Mouse (Mus musculus) kidney, adult 11 months (tissue): ENCODE measurements at regions not wholly inside any gene's neighbourhood (a gene's known extent, or its start where the extent isn't known, plus 50 kb on each side); places are given as distances from the start of the nearest gene placed in this dataset.

Experiments used
- DNase-seq: peaks from one replicate; pipeline ENCODE4 v3.0.0; 2022

DNA sequence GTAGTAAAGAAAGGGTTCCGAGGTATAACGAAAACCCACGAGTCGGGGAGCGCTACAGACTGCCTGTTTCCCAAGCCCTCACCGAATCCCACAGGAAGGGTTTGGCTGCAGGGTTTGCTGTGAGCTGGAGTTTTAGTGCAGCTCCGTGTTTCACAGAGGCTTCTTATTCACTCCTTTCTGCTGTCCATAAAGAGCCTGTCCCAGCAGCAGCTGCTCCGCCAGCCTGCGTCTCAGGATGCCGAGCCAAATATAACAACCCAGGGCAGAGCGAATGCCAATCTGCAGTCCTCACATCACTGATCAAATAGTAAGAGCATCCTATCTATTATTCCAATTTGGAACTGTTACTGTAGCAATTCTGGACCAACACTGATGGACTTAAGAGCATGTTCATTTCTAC is 110.7 kb upstream of the Mpp6 start:
- DNase-seq: no peak

DNA sequence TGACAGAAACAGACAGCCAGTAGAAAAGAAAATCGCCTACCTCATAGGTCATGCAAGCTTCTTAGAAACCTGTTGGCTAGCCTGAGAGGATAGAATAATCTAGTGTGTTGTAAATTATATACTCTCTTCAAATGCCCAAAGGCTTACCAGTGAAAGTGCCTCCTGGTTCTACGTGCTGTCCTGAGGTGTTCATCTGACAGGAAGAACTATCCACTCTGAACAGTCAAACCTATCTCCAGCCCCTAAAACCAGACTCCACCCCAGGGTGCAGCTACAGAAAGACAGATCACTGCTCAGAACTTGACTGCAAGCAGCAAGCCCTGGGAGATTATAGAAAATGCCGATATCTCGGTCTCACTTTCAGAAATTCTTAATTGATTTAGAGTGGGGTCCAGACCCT is 102.0 kb upstream of the Mpp6 start:
- DNase-seq: no peak

DNA sequence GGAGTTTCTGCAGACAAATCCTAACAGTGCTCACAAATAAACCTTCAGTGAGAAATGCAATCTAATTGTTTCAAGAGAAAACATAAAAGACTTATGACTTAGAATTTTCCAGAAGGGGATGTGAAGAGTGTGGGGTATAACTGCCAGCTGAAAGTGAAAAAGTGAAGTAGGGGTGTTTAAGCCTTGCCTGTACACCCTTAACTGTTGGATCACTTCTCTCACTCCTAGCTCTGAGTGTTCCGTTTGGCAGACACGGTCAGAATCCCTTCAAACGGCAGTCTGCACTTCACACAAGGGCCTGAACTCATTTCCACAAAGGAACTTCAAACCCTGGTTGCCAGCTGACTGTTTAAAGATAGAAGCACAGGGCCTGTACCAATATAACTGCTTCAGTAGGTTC is 101.2 kb upstream of the Mpp6 start:
- no peak for DNase-seq

DNA sequence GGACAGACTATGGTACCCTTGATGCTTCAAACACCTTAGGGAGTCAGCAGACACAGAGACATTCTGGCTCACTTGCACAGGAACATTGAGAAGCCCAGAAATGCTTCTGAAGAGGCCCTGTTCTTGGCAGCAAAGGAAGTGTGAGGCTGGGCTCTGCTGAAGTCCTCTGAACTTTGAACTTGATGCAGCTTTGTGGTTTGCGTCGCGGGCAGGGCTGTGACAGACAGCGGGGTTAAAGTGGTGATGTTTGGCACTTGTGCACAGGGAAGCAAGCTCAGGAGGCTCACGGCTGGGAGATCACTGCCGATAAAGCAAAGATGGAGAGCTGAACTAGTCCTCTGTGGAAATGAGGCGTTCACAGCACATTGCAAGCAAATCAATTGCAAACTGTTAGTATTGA is 100.7 kb upstream of the Mpp6 start:
- DNase-seq: peak; percentile 44

DNA sequence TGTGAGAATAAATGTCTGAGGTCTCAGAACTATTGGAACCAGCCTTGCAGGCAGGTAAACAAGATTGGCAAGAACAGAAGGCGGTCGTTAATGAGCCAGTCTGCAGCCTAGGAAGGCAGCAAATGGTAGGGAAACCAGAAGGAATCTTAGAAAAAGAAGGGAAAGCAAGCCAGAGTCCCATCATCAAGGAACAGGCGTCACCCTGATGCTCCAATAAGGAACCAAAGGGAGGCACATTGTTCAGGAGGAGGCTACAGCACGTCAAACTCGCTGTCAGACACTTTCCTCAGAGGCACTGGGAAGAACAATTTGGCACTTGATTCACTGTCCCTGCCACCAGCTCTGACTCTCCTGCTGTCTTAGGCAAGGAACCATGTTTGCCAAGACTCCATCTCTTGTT is 100.2 kb upstream of the Mpp6 start:
- no peak for DNase-seq

DNA sequence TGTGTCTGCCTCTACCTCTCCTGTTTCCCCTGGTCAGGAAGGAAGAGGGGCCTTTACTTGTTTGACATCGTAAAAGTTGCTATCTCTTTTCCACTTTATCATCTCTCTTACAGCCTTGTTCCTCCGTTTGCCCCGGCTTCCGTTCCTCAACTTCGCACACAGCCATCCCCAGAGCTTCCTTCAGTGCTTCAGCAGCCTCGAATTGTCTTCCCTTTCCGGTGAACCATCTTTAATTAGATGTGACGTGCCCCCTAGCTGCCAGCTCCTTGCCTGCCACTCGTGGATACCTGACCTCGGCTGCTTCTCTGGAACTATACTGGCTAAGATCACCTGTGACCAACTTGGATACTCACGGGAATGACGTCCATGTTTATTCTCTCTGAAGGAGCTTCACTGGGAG is 99.0 kb upstream of the Mpp6 start:
- DNase-seq: no peak

DNA sequence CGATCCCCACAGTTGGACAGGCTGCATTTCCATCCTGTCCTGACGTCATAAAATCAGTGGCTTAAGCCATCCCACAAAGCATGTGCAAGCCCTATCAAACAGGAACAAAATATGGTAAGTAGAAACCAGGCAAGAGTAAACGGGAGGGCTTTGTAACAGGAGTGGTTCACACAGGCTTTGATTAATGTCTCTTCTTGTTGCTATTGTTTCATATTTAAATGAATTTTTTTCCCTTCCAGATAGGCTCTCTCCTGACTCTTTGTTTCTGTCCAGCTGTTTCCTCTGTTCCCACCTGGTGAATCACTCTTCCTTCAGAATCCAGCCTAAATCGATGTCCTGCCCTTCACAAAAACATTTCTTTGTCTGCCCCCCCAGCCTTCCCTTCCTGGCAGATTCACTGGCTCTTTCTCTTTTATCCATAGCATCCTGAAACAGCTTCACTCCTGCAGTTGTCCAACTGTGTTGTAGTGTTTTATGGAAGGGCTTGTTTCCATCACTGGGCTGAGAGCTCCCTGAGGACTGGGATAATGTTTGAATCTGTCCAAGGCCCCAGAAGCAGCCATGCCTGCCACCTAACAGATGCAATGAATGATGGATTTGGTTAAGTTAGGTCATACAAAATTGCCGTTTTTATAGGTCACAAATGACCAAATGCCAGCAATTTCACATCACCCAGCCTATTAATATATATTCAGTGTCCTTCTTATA is 98.1 kb upstream of the Mpp6 start:
- DNase-seq: no peak

DNA sequence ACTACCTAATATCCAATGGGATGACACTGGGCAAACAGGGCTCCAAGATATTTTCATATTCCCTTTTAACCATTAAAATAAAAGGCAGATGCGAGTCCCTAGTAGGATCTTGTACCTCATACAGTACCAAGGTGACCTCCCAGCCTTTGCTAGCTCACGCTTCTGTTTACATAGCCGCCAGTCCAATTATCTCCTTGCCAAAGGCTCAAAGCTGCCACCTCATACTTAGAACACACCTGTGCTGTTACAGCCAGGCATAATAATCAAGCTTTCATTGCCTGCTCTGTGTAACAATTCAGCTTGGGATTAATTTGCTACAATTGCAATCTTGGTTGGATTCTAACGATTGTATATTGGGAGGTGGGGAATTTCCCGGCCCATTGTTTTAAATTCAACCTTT is 97.0 kb upstream of the Mpp6 start:
- DNase-seq: no peak

DNA sequence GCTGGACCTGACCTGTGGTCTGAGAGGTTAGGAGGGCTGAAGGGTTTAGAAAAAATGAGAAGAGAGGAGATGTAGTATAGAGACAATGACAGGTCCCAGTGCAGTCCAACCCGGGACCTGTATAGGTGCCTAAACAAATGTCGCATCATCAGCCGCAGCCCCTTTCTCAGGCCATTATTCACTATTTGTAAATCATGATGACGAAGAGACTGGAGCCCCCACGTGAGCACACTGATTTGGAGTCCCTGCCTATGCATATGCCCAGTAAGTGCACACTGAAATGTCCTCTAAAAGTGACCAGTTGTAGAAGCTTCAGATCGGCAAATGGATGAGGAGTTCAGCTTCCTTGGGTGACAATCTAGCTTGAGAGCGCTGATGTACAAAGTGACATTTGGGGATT is 96.2 kb upstream of the Mpp6 start:
- DNase-seq: no peak

DNA sequence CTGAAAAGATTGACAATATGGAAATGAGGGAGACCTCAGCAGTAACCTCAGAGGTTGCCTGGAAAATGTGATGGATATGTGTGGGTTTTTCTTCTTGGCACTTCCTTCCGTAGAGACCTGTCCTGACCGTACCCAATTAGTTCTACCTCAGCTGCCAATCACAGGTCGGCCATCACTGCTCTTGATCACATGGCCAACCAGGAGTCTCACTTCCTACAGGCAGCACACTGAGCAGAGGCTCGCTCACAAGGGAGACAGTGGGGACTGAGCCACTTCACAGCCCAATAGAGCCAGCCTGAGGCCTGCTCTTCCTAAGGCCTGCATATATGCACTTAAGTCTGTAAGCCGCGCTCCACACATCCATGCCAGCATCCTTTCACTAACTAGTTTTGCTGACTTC is 82.1 kb upstream of the Mpp6 start:
- DNase-seq: no peak

DNA sequence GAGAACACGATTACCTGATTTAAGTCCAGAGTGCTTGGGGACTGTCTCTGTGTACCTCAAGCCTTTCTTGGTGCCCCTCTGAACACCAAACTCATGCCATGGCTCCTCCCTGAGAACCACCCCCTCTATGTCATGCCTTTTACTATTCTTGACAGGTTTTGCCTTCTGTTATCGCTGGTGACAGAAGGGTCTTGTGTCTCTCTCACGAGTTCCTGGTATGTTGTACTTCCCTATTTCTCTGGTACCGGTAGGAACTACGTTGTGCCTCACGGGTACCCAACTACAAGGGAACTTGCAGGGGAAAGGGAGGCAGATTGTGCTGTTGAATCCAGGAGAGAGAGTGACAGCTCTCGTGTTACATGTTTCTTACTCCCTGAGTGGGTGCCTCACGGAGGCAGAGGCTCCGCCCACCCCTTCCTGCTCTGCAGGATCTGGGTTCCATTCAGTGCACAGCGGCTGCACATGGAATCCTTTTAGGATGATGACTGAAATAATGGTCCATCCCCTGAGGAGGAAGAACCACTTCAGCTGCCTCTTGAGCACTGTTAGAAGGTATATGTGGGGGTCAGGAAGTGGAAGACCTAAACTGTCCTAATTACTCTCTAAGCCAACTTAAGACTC is 80.0 kb upstream of the Mpp6 start:
- no peak for DNase-seq

DNA sequence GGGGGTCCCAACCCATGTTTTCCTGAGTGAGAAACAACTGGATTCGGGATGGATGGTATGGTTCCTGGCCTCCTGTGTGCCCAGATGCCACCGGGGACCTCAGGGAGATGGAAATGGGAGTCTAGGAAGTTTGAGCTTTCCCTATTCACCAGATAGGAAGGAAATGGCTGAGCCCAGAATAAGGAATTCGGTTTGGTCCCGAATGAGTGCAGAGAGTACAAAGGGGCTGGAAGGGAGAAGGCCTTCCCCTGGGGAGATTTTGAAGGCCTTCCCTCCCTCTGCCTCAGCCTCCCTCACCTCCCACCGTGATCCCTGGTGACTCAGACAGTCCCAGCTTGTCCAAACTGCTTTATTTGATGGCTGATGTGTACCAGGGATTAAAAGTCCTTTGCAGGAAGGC is 78.7 kb upstream of the Mpp6 start:
- DNase-seq: no peak

DNA sequence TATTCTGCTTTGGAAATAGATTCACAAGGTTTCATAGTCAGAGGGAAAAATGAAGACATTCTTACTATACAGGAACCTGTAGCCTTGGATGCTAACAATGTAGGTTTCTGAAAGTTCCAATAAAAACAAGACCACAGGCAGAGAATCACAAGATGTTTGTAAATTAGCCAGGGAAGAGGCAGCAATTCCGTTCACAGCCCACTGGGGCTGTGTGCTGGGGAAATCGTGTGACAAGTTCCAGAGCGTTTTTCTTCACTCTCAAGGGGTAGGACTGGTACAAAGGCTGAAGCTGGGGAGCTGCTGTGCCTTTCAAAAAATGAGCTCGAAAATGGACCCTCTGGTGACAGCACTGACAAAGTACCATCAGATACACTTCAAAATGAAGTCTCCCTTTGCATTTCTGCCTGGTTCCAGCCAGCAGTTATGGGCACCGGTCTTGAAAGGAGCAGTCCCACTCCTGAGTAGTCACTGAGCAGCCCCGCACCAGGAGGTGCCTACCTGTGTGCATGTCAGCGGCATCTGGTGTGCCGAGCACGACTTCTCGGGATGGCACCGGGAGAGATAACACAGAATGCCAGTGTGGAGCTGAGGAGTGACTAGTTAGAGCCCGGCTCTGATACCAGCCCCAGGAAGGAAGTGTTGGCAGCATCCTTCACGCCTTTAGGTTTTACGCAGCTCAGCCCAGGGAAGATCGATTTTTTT is 77.0 kb upstream of the Mpp6 start:
- no peak for DNase-seq

DNA sequence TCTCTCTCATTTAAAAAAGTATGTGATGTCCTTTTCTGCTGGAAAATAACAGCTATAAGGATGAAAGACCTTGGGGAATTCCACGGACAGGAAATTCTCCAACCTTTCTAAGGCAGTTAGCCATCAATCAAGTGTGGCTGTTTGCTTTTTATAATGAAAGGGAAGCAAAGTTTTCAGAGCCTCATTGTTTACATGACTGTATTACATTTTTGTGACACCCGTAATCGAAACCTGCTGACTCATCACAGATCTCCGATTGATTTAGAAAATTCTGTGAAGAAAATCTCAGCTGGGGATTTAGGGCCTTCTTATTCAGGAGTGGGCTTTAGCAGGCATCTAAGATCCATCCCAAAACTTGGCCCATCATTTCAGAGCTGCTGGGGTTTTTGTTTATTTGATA is 72.4 kb upstream of the Mpp6 start:
- DNase-seq: no peak

DNA sequence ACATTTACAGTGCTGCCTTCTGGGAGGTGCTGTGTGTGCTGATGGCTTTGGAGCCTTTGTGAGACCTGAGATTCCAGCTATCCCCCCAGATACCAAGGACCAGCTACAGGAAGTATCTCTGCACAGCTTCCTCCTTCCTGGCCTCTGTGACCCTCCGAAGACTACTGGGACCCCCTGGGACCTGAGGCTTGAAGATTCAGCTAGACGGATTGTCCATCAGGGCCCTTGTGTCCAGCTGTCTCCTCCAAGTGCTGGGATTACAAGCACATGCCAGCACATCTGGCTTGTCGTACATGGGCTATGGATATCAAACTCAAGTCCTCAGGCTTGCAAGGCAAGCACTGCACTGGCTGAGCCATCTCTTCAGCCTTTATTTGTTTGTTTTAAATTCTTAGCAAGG is 71.7 kb upstream of the Mpp6 start:
- DNase-seq: no peak

DNA sequence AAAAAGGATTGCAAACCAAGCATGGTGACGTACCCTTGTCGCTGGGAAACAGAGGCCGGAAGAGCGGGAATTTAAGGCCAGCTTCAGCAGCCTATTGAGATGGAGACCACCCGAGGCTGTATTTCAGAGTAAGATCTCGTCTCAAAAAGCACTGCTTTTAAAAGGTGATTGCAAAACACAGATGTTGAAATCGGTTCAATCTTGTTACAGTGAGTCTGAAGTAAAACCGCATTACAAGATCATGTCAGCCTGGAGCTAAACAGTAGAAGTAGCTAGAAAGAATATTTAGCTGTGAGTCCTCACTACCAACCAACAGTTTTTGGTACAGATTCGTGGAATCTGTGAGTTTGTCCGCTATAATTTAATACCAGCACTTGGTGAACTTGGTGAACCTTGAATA is 69.0 kb upstream of the Mpp6 start:
- DNase-seq: no peak

DNA sequence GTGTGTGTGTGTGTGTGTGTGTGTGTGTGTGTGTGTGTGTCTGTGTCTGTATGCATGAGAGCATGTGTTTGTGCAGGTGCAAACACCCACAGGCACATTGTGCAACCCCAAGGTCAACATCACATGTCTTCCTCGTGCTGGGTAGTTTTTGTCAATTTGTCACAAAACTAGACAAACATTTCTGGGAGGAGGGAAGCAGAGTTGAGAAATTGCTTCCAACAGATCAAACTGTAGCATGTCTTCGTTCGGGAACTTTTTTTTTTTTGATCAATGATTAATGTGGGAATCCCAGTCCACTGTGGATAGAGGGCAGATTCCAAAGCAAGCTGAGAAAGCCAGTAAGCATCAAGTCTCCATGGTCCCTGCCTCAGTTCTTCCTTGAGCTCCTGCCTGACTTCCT is 67.9 kb upstream of the Mpp6 start:
- DNase-seq: peak; percentile 76

DNA sequence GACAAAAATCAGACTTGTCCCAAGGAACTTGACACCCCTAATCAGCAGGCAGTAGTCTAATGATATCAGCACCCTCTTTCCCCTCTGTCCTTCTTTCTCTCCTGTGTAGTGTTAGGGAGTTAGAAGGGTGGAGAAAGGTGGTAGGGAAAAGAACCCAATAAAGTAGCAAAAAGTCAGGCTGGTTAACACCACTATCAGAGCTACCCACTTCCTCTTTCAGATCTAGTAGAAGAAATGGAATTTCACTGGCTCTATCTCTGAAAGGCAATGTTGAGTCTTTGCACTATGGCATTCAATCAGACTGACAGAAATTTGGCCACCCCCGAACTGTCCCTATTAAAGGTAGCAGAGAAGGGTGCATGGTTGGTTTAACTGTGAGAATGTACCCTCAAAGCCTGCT is 65.9 kb upstream of the Mpp6 start:
- DNase-seq: no peak

DNA sequence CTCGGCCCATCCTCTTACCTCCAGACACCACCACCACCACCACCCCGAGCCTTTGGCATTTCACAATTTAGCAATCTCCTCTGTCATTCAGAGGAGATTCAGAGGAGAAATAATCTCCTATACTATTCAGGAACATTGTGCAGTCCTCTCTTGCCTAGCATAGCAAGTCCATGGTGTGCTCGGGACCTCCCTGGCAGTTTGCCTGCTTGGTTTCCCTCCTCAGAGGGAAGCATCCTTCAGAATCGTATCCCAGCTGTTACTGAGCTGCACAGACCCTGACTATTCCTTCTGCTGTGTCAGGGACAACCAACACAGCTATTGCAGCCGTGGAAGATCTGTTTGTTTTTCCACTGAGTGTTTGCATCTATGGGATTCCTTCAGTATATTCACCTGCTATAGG is 63.3 kb upstream of the Mpp6 start:
- DNase-seq: no peak

DNA sequence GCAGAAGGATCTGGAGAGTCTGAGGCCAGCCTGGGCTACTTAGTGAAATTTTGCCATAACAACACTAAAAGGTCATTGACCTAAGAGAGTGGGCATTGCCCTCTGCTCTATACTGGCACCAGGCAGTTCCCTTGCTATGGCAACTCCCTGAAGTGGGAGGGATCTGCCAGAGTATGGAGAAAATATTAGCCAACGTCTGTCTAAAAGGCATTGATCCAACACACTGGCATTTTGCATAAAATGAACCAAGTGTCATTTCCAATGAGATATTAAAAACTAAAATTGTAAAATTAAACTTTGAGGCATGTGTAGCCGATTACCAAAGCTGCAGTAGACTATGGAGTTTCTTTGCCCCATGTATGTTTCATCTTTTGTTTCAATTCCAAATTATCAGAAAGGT is 57.6 kb upstream of the Mpp6 start:
- DNase-seq: no peak

DNA sequence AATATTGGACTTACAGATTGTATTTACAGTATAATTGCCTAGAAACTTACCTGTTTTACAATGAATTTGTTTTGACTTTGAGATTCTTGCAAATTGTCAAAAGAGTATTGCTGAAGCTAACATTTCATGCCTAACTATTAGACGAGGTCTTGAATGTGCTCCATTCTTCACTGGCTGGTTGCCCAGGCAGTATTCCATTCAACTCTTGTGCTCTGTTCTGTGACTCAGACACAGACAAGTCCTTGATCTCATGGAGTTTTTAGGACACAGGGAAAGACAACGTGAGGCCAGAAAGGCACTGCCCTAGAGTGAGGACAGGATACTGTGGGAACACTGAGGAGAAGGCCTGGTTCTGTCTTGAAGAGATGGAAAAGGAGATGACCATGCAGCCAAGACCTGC is 57.0 kb upstream of the Mpp6 start:
- DNase-seq: no peak

DNA sequence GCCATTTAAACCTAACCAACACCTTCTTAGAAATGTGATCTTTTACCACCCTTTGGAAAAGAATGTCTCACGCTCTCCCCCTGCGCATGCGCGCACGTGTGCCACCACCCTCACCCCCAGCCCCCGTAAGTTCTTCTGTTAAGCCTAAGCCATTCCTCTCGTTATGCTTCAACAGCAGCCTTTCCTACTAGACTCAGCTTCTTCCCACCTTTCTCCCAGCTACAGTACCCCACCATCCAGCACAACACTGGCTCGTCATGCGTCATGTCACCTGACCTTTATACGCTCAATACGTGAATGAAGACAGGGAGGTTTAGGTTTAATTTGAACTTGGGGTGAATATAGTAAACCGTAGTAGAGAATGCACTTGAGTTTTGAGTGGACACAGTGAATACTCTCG is 55.8 kb upstream of the Mpp6 start:
- DNase-seq: no peak

DNA sequence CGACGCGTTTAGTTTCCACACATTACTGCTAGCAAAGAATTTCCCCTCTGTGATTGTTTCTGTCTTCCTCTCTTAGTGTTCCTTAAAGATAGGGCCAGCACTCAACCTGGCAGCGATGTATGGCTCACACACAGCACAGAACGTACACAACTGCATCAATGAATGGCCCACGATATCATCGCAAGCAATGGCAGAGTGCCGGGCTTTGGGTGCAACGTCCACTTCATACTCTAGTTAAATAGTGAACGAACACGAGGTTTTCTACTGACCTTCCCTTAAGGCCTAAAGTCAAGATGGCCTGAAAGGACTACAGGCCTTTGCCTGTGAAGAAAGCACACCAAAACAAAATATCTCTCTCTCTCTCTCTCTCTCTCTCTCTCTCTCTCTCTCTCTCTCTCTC is 51.4 kb upstream of the Mpp6 start:
- DNase-seq: peak; percentile 31

DNA sequence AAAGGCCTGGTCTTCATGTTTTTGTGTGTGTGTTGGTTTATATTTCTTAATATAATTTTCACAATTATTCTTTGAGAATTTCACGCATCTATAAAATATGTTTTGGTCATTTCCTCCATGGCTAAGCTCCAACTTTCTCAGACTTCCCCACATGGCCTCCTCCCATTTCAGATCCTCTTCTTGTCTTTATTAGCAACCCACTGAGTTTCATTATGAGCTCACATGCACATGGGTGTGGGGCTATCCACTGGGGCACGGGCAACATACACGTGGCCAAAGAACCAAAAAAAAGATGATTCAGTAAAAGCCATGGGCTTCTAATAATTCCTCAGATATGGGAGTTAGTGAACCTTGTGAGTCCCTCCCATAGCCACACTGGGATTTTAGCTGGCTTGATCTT is 50.1 kb upstream of the Mpp6 start:
- no peak for DNase-seq
